Mouse (Mus musculus) embryonic facial prominence, embryonic 13.5 days (tissue): ENCODE data around the gene Ctdspl2. TPM values are rescaled to one million over a fixed set of nuclear protein-coding genes. Genes with fewer than 3 reads are reported as not detected.
A peak's percentile ranks its signal among the peaks of the same experiment; 100 is the strongest.
"Not testable (repeated sequence)": the region's sequence is repeated elsewhere in the genome, so short reads cannot be mapped to it uniquely, and the experiment has no call there.

ENCODE experiments used
- ATAC-seq: fragments of 200-750 bp; cut with Nextera tagmentation; 2 replicates; pipeline ENCODE4 v1.8.0; 2017; ENCODE audit warnings: low read depth; ENCODE audit not compliant: insufficient number of reproducible peaks, insufficient read depth, low FRiP score, low TSS enrichment
- H3K27ac ChIP-seq: fragments of 300-500 bp; sonication (generic); 2 replicates; pipeline ENCODE4 v1.5.1; 2015; ENCODE audit warnings: moderate library complexity, mild to moderate bottlenecking, inconsistent platforms
- H3K27me3 ChIP-seq: fragments of 300-500 bp; sonication (generic); 2 replicates; pipeline ENCODE4 v1.6.1; 2015; ENCODE audit warnings: mild to moderate bottlenecking, inconsistent platforms
- H3K36me3 ChIP-seq: fragments of 300-500 bp; sonication (generic); 2 replicates; pipeline ENCODE4 v1.6.1; 2015; ENCODE audit warnings: mild to moderate bottlenecking, inconsistent platforms
- H3K4me1 ChIP-seq: fragments of 300-500 bp; sonication (generic); 2 replicates; pipeline ENCODE4 v1.6.1; 2015; ENCODE audit warnings: inconsistent platforms
- H3K4me2 ChIP-seq: fragments of 300-500 bp; sonication (generic); 2 replicates; pipeline ENCODE4 v1.6.1; 2015; ENCODE audit warnings: moderate library complexity, mild to moderate bottlenecking, inconsistent platforms
- H3K4me3 ChIP-seq: fragments of 300-500 bp; sonication (generic); 2 replicates; pipeline ENCODE4 v1.5.1; 2015; ENCODE audit warnings: mild to moderate bottlenecking, inconsistent platforms
- H3K9ac ChIP-seq: fragments of 300-500 bp; sonication (generic); 2 replicates; pipeline ENCODE4 v1.6.1; 2015; ENCODE audit warnings: mild to moderate bottlenecking, inconsistent platforms
- H3K9me3 ChIP-seq: fragments of 300-500 bp; sonication (generic); 2 replicates; pipeline ENCODE4 v1.6.1; 2016; ENCODE audit warnings: inconsistent platforms
- WGBS: fragments of 180-500 bp; shearing (Covaris S2); methylation state at CpG from one replicate; pipeline ENCODE4 v1.1.7; 2015; ENCODE audit warnings: mixed read lengths; 5-methylcytosine and 5-hydroxymethylcytosine counted together
- polyA plus RNA-seq: library from polyadenylated mRNA; unstranded; fragments of >200 nt; fragmentation: Nextera tagmentation; extraction: Ambion mirVana; gene quantifications from 2 replicates; pipeline ENCODE4 v1.2.1, GENCODE M21; 2015

The Ctdspl2 gene
- polyA plus RNA-seq, 1 experiment from 2014 or later: 66.5 TPM

GRCm38 (mm10) chr2:122018705-122019104 lies 62.9 kb downstream of the Ctdspl2 start:
- H3K27me3 ChIP-seq: no peaks in the 10 kb centered on the region
- H3K4me3 ChIP-seq: no peak overlapping the region
- H3K36me3 ChIP-seq: peaks cover 10% of the 10 kb centered on the region
- 61% methylated on average over 1 of the region's 1 CpGs for WGBS
- no peaks in the 10 kb centered on the region for H3K4me1 ChIP-seq
- H3K9ac ChIP-seq: no peak overlapping the region
- H3K9me3 ChIP-seq: no peaks in the 10 kb centered on the region
- no peak for ATAC-seq
- H3K27ac ChIP-seq: no peak overlapping the region
- no peak overlapping the region for H3K4me2 ChIP-seq

GRCm38 (mm10) chr2:122022284-122022683 lies 66.5 kb downstream of the Ctdspl2 start:
- Histone ChIP-seq H3K27me3 (no peaks in the 10 kb centered on the region), H3K4me1 (0 out of 2 replicates have a peak, but pooled peaks cover 2% of the 10 kb centered on the region), H3K4me2 (no peak overlapping the region), H3K9ac (no peak overlapping the region), H3K9me3 (no peaks in the 10 kb centered on the region), H3K36me3 (no peaks in the 10 kb centered on the region), H3K27ac (no peak overlapping the region), H3K4me3 (no peak overlapping the region)
- ATAC-seq: no peak
- 72% methylated on average over 2 of the region's 2 CpGs for WGBS

- H3K27ac ChIP-seq, ATAC-seq, H3K27me3 ChIP-seq, H3K36me3 ChIP-seq, H3K4me3 ChIP-seq, H3K9ac ChIP-seq, H3K9me3 ChIP-seq: not testable (repeated sequence)
- peak overlapping the region; percentile 62 for H3K4me2 ChIP-seq
- WGBS: 93% methylated on average over 10 of the region's 10 CpGs
- H3K4me1 ChIP-seq: peaks cover 13% of the 10 kb centered on the region; the same call in 1 of the 2 replicates
Measured at GRCm38 (mm10) chr2:122027091-122027490, 71.3 kb downstream of the Ctdspl2 start.

- H3K4me2 ChIP-seq: peak within 1 kb of the TSS; percentile 63
- under 1% methylated on average over 48 of the region's 67 CpGs for WGBS
- H3K27ac ChIP-seq: peak within 1 kb of the TSS; percentile 88
Measured at GRCm38 (mm10) chr2:122027862-122028755, 72.3 kb downstream of the Ctdspl2 start, which contains the start of gene Eif3j1. Eif3j1 (plus strand) TSS chr2:122028546.

GRCm38 (mm10) chr2:122028756-122029700 lies 73.2 kb downstream of the Ctdspl2 start:
- Histone ChIP-seq H3K9ac (peak overlapping the region; percentile 94), H3K36me3 (peaks cover 5% of the 10 kb centered on the region; the same call in 1 of the 2 replicates), H3K4me3 (peak overlapping the region; percentile 93), H3K4me2 (peak overlapping the region; percentile 63), H3K27ac (peak overlapping the region; percentile 88), H3K9me3 (no peaks in the 10 kb centered on the region), H3K27me3 (no peaks in the 10 kb centered on the region), H3K4me1 (peaks cover 13% of the 10 kb centered on the region; the same call in 1 of the 2 replicates)
- WGBS: 1% methylated on average over 62 of the region's 71 CpGs
- ATAC-seq: peak; percentile 68

More at GRCm38 (mm10) chr2:122027862-122028755, 72.3 kb downstream of the Ctdspl2 start, which contains the start of gene Eif3j1:
- peaks cover 5% of the 10 kb centered on the region; the same call in 1 of the 2 replicates for H3K36me3 ChIP-seq
- ATAC-seq: peak; percentile 100
- peaks cover 13% of the 10 kb centered on the region; the same call in 1 of the 2 replicates for H3K4me1 ChIP-seq
- H3K9ac ChIP-seq: peak within 1 kb of the TSS; percentile 94
- peak within 1 kb of the TSS; percentile 93 for H3K4me3 ChIP-seq
- H3K9me3 ChIP-seq: no peaks in the 10 kb centered on the region
- H3K27me3 ChIP-seq: no peaks in the 10 kb centered on the region

- peaks cover 13% of the 10 kb centered on the region for H3K36me3 ChIP-seq
- no peak for ATAC-seq
- WGBS: 85% methylated on average over 5 of the region's 6 CpGs
Measured at GRCm38 (mm10) chr2:122031970-122032369, 76.2 kb downstream of the Ctdspl2 start.

GRCm38 (mm10) chr2:122036064-122036463 lies 80.3 kb downstream of the Ctdspl2 start:
- Histone ChIP-seq H3K36me3 (peaks cover 27% of the 10 kb centered on the region; the same call in 1 of the 2 replicates), H3K27me3 (no peaks in the 10 kb centered on the region), H3K27ac (no peak overlapping the region), H3K4me3 (no peak overlapping the region), H3K9ac (no peak overlapping the region), H3K4me1 (no peaks in the 10 kb centered on the region), H3K9me3 (no peaks in the 10 kb centered on the region), H3K4me2 (no peak overlapping the region)
- 95% methylated on average over 3 of the region's 3 CpGs for WGBS
- no peak for ATAC-seq

More at GRCm38 (mm10) chr2:122031970-122032369, 76.2 kb downstream of the Ctdspl2 start:
- Histone ChIP-seq H3K4me1 (peaks cover 13% of the 10 kb centered on the region; the same call in 1 of the 2 replicates), H3K4me3 (no peak overlapping the region), H3K9me3 (no peaks in the 10 kb centered on the region), H3K27ac (no peak overlapping the region), H3K4me2 (no peak overlapping the region), H3K27me3 (no peaks in the 10 kb centered on the region), H3K9ac (no peak overlapping the region)

GRCm38 (mm10) chr2:122043926-122044325 lies 88.1 kb downstream of the Ctdspl2 start:
- Histone ChIP-seq H3K4me3 (no peak overlapping the region), H3K27me3 (no peaks in the 10 kb centered on the region), H3K27ac (no peak overlapping the region), H3K36me3 (peaks cover 56% of the 10 kb centered on the region), H3K4me1 (no peaks in the 10 kb centered on the region), H3K9me3 (no peaks in the 10 kb centered on the region), H3K4me2 (no peak overlapping the region), H3K9ac (no peak overlapping the region)
- ATAC-seq: no peak

- Histone ChIP-seq H3K27ac (no peak overlapping the region), H3K36me3 (peaks cover 59% of the 10 kb centered on the region), H3K9ac (no peak overlapping the region), H3K27me3 (no peaks in the 10 kb centered on the region), H3K4me1 (no peaks in the 10 kb centered on the region), H3K9me3 (no peaks in the 10 kb centered on the region), H3K4me2 (no peak overlapping the region), H3K4me3 (no peak overlapping the region)
- no peak for ATAC-seq
- WGBS: 91% methylated on average over 11 of the region's 11 CpGs
Measured at GRCm38 (mm10) chr2:122059365-122060115, 103.7 kb downstream of the Ctdspl2 start.
